Comparison of ENCODE assay signal across 30 mouse cellular contexts in genomic region chr4:86692931-86693330, GRCm38 (mm10).
"Had no signal": no experiment of that assay in that cellular context is flagged by ENCODE, and none has a peak within 500 bp of the region (broad histone marks: within the 10 kb centered on the region; RNA-seq: fewer than 3 reads in every experiment).

No protein-coding gene starts in this region.

- H3K36me3 ChIP-seq: limb, embryonic 10.5 days; limb, embryonic 12.5 days; limb, embryonic 13.5 days; limb, embryonic 15.5 days; liver, embryonic 12.5 days; liver, embryonic 13.5 days; liver, embryonic 15.5 days; lung, embryonic 15.5 days; midbrain, embryonic 10.5 days; midbrain, embryonic 12.5 days; midbrain, embryonic 13.5 days; midbrain, embryonic 15.5 days had no signal

- H3K9ac ChIP-seq: limb, embryonic 12.5 days; limb, embryonic 13.5 days; limb, embryonic 15.5 days; liver, embryonic 12.5 days; liver, embryonic 13.5 days; liver, embryonic 14.5 days; liver, embryonic 15.5 days; liver, postnatal 0 days; lung, embryonic 14.5 days; lung, embryonic 15.5 days; midbrain, embryonic 12.5 days; midbrain, embryonic 13.5 days; midbrain, embryonic 15.5 days had no signal

- H3K4me1 ChIP-seq: limb, embryonic 12.5 days; limb, embryonic 13.5 days; limb, embryonic 15.5 days; midbrain, embryonic 10.5 days; midbrain, embryonic 12.5 days; midbrain, embryonic 13.5 days; midbrain, embryonic 15.5 days had no signal

- H3K27me3 ChIP-seq: limb, embryonic 12.5 days; limb, embryonic 13.5 days; limb, embryonic 15.5 days; liver, embryonic 13.5 days; lung, embryonic 15.5 days; megakaryocyte, embryonic 14.5 days; midbrain, embryonic 12.5 days; midbrain, embryonic 13.5 days; midbrain, embryonic 15.5 days had no signal

- DNase-seq: left cerebral cortex, postnatal 4 days; liver; liver, embryonic 13.5 days; liver, postnatal 0 days; lung, adult 18-20 months; lung, adult 2 months; lung, embryonic 14.5 days; lung, postnatal 10 days; lung, postnatal 14 days; lung, postnatal 36 days; lung, postnatal 4 days; midbrain, embryonic 14.5 days had no signal

- H3K9me3 ChIP-seq: limb, embryonic 10.5 days; limb, embryonic 12.5 days; limb, embryonic 13.5 days; limb, embryonic 15.5 days; liver, embryonic 12.5 days; liver, embryonic 13.5 days; liver, embryonic 15.5 days; lung, embryonic 15.5 days; midbrain, embryonic 10.5 days; midbrain, embryonic 12.5 days; midbrain, embryonic 13.5 days; midbrain, embryonic 15.5 days had no signal

- ATAC-seq: liver, embryonic 12.5 days; liver, postnatal 0 days; lung, postnatal 0 days; midbrain, embryonic 13.5 days; midbrain, embryonic 15.5 days; midbrain, embryonic 16.5 days had no signal

- H3K27ac ChIP-seq: left cerebral cortex, adult 2 months; limb, embryonic 10.5 days; limb, embryonic 12.5 days; limb, embryonic 13.5 days; limb, embryonic 15.5 days; liver, embryonic 12.5 days; liver, embryonic 13.5 days; liver, embryonic 14.5 days; liver, embryonic 15.5 days; lung, embryonic 15.5 days; macrophage; midbrain, embryonic 10.5 days; midbrain, embryonic 12.5 days; midbrain, embryonic 13.5 days; midbrain, embryonic 15.5 days had no signal

- H3K4me3 ChIP-seq: left cerebral cortex, adult 2 months; limb, embryonic 10.5 days; limb, embryonic 12.5 days; limb, embryonic 13.5 days; limb, embryonic 15.5 days; liver, embryonic 12.5 days; liver, embryonic 13.5 days; liver, embryonic 15.5 days; lung, embryonic 15.5 days; megakaryocyte, embryonic 14.5 days; midbrain, embryonic 10.5 days; midbrain, embryonic 12.5 days; midbrain, embryonic 13.5 days; midbrain, embryonic 15.5 days; myocyte had no signal
